Mouse (Mus musculus): ENCODE results near the gene Olfr523. TPM values are rescaled to one million over a fixed set of nuclear protein-coding genes. Genes with fewer than 3 reads are reported as not detected.

The Olfr523 gene
- polyA plus RNA-seq, 1 experiment from 2014 or later, result not detected

GRCm38 (mm10) chr7:140141350-140141749, 31.7 kb upstream of the Olfr523 start:
- Histone ChIP-seq H3K4me3 (no peak overlapping the region), H3K9ac (peak overlapping the region; percentile 25; the same call in 1 of the 2 replicates), H3K27me3 (no peaks in the 10 kb centered on the region), H3K9me3 (no peaks in the 10 kb centered on the region), H3K4me1 (peaks cover 6% of the 10 kb centered on the region), H3K36me3 (no peaks in the 10 kb centered on the region), H3K4me2 (replicated peaks) (no peak overlapping the region), H3K27ac (no peak overlapping the region)
- 7% methylated on average over 14 of the region's 14 CpGs for WGBS
- no peak for ATAC-seq (ENCODE audit: low FRiP score, low read depth)

GRCm38 (mm10) chr7:140144550-140144949, 28.5 kb upstream of the Olfr523 start:
- H3K36me3 ChIP-seq, result peaks cover 8% of the 10 kb centered on the region; the same call in 1 of the 2 replicates
- H3K27ac ChIP-seq, result no peak overlapping the region
- H3K4me1 ChIP-seq, result no peaks in the 10 kb centered on the region
- no peak overlapping the region for H3K9ac ChIP-seq
- 79% methylated on average over 4 of the region's 4 CpGs for WGBS
- no peaks in the 10 kb centered on the region for H3K27me3 ChIP-seq
- H3K9me3 ChIP-seq, result no peaks in the 10 kb centered on the region
- ATAC-seq (ENCODE audit: low FRiP score, low read depth), result no peak
- H3K4me2 ChIP-seq (replicated peaks), result no peak overlapping the region
- no peak overlapping the region for H3K4me3 ChIP-seq

- WGBS, result under 1% methylated on average over 28 of the region's 28 CpGs
- peaks cover 8% of the 10 kb centered on the region for H3K36me3 ChIP-seq
- peaks cover 63% of the 10 kb centered on the region for H3K27me3 ChIP-seq
- H3K27ac ChIP-seq, result no peak overlapping the region
- H3K4me3 ChIP-seq, result peak overlapping the region; percentile 33
- H3K4me1 ChIP-seq, result peaks cover 8% of the 10 kb centered on the region; the same call in 1 of the 2 replicates
- H3K9me3 ChIP-seq, result no peaks in the 10 kb centered on the region
- H3K9ac ChIP-seq, result peak overlapping the region; percentile 57
- peak overlapping the region; percentile 58 for H3K4me2 ChIP-seq (replicated peaks)
- no peak for ATAC-seq (ENCODE audit: low FRiP score, low read depth)
These were observed 19.6 kb upstream of the Olfr523 start for GRCm38 (mm10) chr7:140153383-140153782.

- Histone ChIP-seq H3K36me3 (peaks cover 8% of the 10 kb centered on the region), H3K27me3 (peaks cover 66% of the 10 kb centered on the region), H3K9me3 (no peaks in the 10 kb centered on the region), H3K4me1 (peaks cover 8% of the 10 kb centered on the region; the same call in 1 of the 2 replicates), H3K4me3 (peak overlapping the region; percentile 33), H3K27ac (no peak overlapping the region), H3K4me2 (replicated peaks) (peak overlapping the region; percentile 58), H3K9ac (no peak overlapping the region)
- no peak for ATAC-seq (ENCODE audit: low FRiP score, low read depth)
- WGBS, result 20% methylated on average over 4 of the region's 4 CpGs
These were observed 19.2 kb upstream of the Olfr523 start for GRCm38 (mm10) chr7:140153829-140154217.

- Histone ChIP-seq H3K4me1 (peaks cover 8% of the 10 kb centered on the region; the same call in 1 of the 2 replicates), H3K9me3 (no peaks in the 10 kb centered on the region), H3K4me3 (peak within 1 kb of the TSS; percentile 33), H3K9ac (peak within 1 kb of the TSS; percentile 45; the same call in 1 of the 2 replicates), H3K27me3 (peaks cover 66% of the 10 kb centered on the region), H3K27ac (no peak within 1 kb of the TSS), H3K4me2 (replicated peaks) (peak within 1 kb of the TSS; percentile 58), H3K36me3 (peaks cover 8% of the 10 kb centered on the region)
- 4% methylated on average over 28 of the region's 28 CpGs for WGBS
- no peak for ATAC-seq (ENCODE audit: low FRiP score, low read depth)
These were observed 18.6 kb upstream of the Olfr523 start, which contains the start of gene Sprn for GRCm38 (mm10) chr7:140154218-140154927. Sprn (minus strand) TSS chr7:140154877.

GRCm38 (mm10) chr7:140160363-140160762, 12.7 kb upstream of the Olfr523 start:
- Histone ChIP-seq H3K9me3 (no peaks in the 10 kb centered on the region), H3K9ac (no peak overlapping the region), H3K4me3 (no peak overlapping the region), H3K36me3 (no peaks in the 10 kb centered on the region), H3K27me3 (peaks cover 24% of the 10 kb centered on the region), H3K27ac (no peak overlapping the region), H3K4me2 (replicated peaks) (no peak overlapping the region), H3K4me1 (no peaks in the 10 kb centered on the region)
- ATAC-seq (ENCODE audit: low FRiP score, low read depth), result no peak
- WGBS, result 76% methylated on average over 3 of the region's 3 CpGs

- Histone ChIP-seq H3K9ac (no peak within 1 kb of the TSS), H3K4me1 (no peaks in the 10 kb centered on the region), H3K4me2 (replicated peaks) (no peak within 1 kb of the TSS), H3K27me3 (no peaks in the 10 kb centered on the region), H3K9me3 (no peaks in the 10 kb centered on the region), H3K27ac (no peak within 1 kb of the TSS), H3K36me3 (no peaks in the 10 kb centered on the region), H3K4me3 (no peak within 1 kb of the TSS)
- no peak for ATAC-seq (ENCODE audit: low FRiP score, low read depth)
- WGBS, result 72% methylated on average over 7 of the region's 7 CpGs
These were observed 8.4 kb upstream of the Olfr523 start, which contains the start of gene Olfr522 for GRCm38 (mm10) chr7:140164664-140165063. Olfr522 (minus strand) TSS chr7:140164764.

- no peaks in the 10 kb centered on the region for H3K4me1 ChIP-seq
- no peaks in the 10 kb centered on the region for H3K27me3 ChIP-seq
- H3K4me3 ChIP-seq, result no peak overlapping the region
- no peak for ATAC-seq (ENCODE audit: low FRiP score, low read depth)
- no peaks in the 10 kb centered on the region for H3K9me3 ChIP-seq
- no peak overlapping the region for H3K9ac ChIP-seq
- no peak overlapping the region for H3K4me2 ChIP-seq (replicated peaks)
- no peak overlapping the region for H3K27ac ChIP-seq
- 83% methylated on average over 1 of the region's 1 CpGs for WGBS
- H3K36me3 ChIP-seq, result no peaks in the 10 kb centered on the region
These were observed 5.1 kb upstream of the Olfr523 start for GRCm38 (mm10) chr7:140167950-140168349.

GRCm38 (mm10) chr7:140169386-140169785, 3.6 kb upstream of the Olfr523 start:
- H3K36me3 ChIP-seq, result no peaks in the 10 kb centered on the region
- WGBS, result 82% methylated on average over 4 of the region's 4 CpGs
- H3K4me3 ChIP-seq, result no peak overlapping the region
- no peaks in the 10 kb centered on the region for H3K9me3 ChIP-seq
- H3K9ac ChIP-seq, result no peak overlapping the region
- H3K27ac ChIP-seq, result no peak overlapping the region
- ATAC-seq (ENCODE audit: low FRiP score, low read depth), result no peak
- H3K27me3 ChIP-seq, result no peaks in the 10 kb centered on the region
- no peak overlapping the region for H3K4me2 ChIP-seq (replicated peaks)
- H3K4me1 ChIP-seq, result no peaks in the 10 kb centered on the region

GRCm38 (mm10) chr7:140170863-140171262, 2.2 kb upstream of the Olfr523 start:
- Histone ChIP-seq H3K36me3 (no peaks in the 10 kb centered on the region), H3K9ac (no peak overlapping the region), H3K4me1 (no peaks in the 10 kb centered on the region), H3K9me3 (no peaks in the 10 kb centered on the region), H3K4me2 (replicated peaks) (no peak overlapping the region), H3K27me3 (no peaks in the 10 kb centered on the region), H3K4me3 (no peak overlapping the region), H3K27ac (no peak overlapping the region)
- ATAC-seq (ENCODE audit: low FRiP score, low read depth), result no peak
- 90% methylated on average over 3 of the region's 3 CpGs for WGBS

GRCm38 (mm10) chr7:140179176-140179575, 6.2 kb downstream of the Olfr523 start:
- no peak for ATAC-seq (ENCODE audit: low FRiP score, low read depth)
- Histone ChIP-seq H3K36me3 (no peaks in the 10 kb centered on the region), H3K9me3 (no peaks in the 10 kb centered on the region), H3K4me2 (replicated peaks) (no peak overlapping the region), H3K27me3 (no peaks in the 10 kb centered on the region), H3K4me3 (no peak overlapping the region), H3K4me1 (no peaks in the 10 kb centered on the region), H3K9ac (no peak overlapping the region), H3K27ac (no peak overlapping the region)
- 85% methylated on average over 2 of the region's 2 CpGs for WGBS

- no peaks in the 10 kb centered on the region for H3K36me3 ChIP-seq
- no peaks in the 10 kb centered on the region for H3K4me1 ChIP-seq
- no peaks in the 10 kb centered on the region for H3K27me3 ChIP-seq
- H3K4me3 ChIP-seq, result no peak overlapping the region
- H3K9me3 ChIP-seq, result no peaks in the 10 kb centered on the region
- no peak for ATAC-seq (ENCODE audit: low FRiP score, low read depth)
- WGBS, result 78% methylated on average over 2 of the region's 2 CpGs
- no peak overlapping the region for H3K4me2 ChIP-seq (replicated peaks)
- H3K27ac ChIP-seq, result no peak overlapping the region
- H3K9ac ChIP-seq, result no peak overlapping the region
These were observed 7.7 kb downstream of the Olfr523 start for GRCm38 (mm10) chr7:140180692-140181091.

- no peaks in the 10 kb centered on the region for H3K9me3 ChIP-seq
- no peak overlapping the region for H3K4me2 ChIP-seq (replicated peaks)
- no peak for ATAC-seq (ENCODE audit: low FRiP score, low read depth)
- no peak overlapping the region for H3K9ac ChIP-seq
- no peaks in the 10 kb centered on the region for H3K36me3 ChIP-seq
- H3K4me3 ChIP-seq, result no peak overlapping the region
- H3K27ac ChIP-seq, result no peak overlapping the region
- no peaks in the 10 kb centered on the region for H3K27me3 ChIP-seq
- 0 out of 2 replicates have a peak, but pooled peaks cover 3% of the 10 kb centered on the region for H3K4me1 ChIP-seq
- WGBS, result 80% methylated on average over 4 of the region's 4 CpGs
These were observed 11.2 kb downstream of the Olfr523 start for GRCm38 (mm10) chr7:140184206-140184605.

Data from limb, embryonic 13.5 days (tissue).